Mouse (Mus musculus) megakaryocyte-erythroid progenitor cell, adult 5-6 weeks (primary cell): ENCODE measurements around the gene Lrrc75b. TPM values are rescaled to one million over a fixed set of nuclear protein-coding genes. Genes with fewer than 3 reads are reported as not detected.
"Not testable (repeated sequence)": the region's sequence is repeated elsewhere in the genome, so short reads cannot be mapped to it uniquely, and the experiment has no call there.

Source experiments
- ATAC-seq: replicated peaks from 2 replicates; pipeline ENCODE4 v1.8.0; 2016; ENCODE audit warnings: mild to moderate bottlenecking, inconsistent platforms; ENCODE audit not compliant: severe bottlenecking, poor library complexity, low FRiP score, low TSS enrichment
- total RNA-seq, 2 experiments: library from RNA; stranded (forward) in 1 of 2; stranded (reverse) in 1 of 2; fragments of 200-1000, 215-1000 nt in 1 of 2; fragments of >200 nt in 1 of 2; fragmentation: Nextera tagmentation in 1 of 2; gene quantifications; 2 replicates each; pipeline ENCODE4 v1.2.3; 2014 to 2017

Gene Lrrc75b
- total RNA-seq, 2 experiments from 2014 or later: not detected

DNA sequence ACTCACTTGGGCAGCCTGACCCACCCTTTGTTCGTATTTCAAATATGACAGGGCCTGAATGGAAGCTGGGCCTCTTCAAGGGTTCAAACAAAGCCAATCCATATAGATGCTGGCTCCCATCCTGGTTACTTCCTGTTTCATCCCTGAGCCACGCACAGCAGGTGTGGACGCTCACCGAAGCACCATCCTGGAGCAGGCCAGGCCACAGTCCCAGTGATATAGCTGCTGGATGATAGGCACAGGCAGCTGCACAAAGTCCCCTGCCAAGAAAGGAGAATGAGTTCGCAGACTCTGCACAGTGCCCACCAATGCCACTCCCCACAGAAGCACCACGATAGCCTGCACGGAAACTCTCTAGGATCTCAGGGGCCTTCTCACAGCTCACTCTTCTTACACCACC, 48.2 kb downstream of the Lrrc75b start:
- no peak for ATAC-seq

DNA sequence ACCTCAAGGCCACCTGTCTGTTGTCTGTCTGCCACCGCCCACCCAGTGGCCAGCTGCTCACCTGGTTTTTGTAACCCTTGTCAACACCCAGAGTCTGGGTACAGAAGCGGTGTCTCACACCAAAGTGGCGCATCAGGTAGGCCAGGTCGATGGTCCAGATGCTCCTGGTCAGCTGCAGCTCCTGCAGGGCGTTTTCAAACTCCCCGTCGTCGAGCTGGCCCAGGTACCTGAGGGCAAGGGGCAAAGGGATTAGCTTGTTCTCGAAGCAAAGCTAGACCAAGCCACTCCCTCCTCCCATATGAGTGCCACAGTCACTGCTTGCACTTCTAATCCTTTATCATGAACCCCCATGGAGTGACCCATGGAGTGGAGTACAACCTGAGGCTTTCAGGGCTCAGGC, 49.1 kb downstream of the Lrrc75b start:
- ATAC-seq: no peak

DNA sequence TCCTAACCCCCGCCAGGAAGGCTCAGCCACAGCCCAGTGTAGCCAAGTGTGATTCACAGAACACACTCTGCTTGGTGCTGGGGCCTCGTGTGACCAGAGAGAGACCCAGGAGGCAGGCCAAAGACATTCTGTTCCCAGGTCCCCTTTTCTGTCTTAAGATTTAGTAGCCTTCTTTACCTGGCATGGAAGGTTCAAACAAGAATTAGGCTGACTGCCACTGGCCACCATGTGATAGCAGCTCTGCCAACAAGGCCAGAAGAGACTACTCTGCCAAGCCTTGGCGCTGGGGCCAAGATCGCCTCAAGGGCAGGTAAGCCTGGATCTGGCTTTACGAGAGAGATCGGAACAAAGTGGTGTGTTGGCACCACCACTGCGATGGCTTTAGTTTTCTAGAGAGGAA, 49.7 kb downstream of the Lrrc75b start:
- no peak for ATAC-seq

DNA sequence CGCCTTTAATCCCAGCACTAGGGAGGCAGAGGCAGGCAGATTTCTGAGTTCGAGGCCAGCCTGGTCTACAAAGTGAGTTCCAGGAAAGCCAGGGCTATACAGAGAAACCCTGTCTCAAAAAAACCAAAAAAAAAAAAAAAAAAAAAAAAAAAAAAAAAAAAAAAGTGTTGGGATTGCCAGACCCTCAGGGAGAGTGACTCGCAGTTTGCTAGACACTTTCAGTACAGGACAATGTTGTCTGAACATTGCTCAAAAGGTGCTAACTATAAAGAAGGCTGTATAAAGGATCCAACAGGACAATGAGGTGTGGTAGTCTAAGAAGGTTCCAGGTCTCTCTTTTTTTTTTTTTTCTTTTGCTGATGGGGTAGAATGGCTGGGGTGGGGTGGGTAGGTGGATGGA, 54.2 kb downstream of the Lrrc75b start:
- not testable (repeated sequence) for ATAC-seq

DNA sequence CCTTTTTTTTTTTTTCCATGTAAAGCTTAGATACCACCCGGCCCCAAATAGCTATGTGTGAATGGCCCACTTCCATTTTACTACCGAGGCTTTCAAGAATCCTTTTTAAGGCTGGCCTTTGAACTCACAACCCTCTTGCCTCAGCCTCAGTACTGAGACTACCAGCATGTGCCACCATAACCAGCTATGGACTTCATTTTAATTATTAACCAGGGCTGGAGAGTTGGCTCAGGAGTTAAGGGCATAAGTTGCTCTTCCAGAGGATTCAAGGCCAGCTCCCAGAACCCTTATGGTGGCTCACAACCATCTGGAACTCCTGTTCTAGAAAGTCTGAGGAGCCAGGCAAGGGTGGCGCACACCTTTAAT, 55.0 kb downstream of the Lrrc75b start:
- ATAC-seq: no peak

DNA sequence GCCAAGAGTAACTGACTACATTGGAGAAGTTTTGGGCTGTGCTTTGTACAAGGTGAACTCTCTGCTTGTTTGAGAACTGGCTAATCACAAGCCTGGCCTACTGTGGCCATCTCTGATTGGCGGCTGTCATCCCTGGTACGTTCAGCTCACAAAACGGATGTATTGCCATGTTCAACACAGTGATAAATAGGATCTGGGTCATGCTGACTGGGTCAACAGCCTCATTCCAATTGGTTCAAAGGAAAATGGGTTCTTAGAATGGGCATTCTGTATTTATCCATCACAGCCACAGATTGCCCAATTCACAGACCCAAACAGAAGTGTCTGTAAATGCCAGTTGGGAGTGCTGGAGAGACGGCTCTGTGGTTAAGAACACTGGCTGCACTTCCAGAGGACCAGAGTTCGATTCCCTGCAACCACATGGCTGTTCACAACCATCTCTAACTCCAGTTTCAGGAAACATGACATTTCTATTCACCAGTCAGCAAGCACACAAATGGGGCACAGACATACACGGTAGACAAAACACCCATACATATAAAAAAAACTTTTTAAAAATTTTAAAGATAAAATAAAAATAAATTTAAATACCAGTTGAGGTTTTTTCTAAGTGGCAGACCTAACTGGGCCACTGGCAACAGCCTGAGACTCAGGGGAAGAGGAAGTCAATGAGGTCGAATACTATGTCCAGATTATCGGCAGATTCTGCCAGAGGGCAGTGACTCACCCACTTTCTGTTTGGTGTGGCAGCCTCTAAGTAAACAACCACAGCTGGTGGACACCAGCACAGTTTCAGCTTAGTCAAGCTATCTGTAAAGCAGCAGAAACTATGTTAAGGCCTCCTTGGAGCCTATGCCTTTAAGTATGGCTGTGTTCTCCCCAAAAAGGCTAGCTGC, 55.6 kb downstream of the Lrrc75b start:
- ATAC-seq: 0 out of 2 replicates have a peak, but pooled peaks have one; percentile 20

DNA sequence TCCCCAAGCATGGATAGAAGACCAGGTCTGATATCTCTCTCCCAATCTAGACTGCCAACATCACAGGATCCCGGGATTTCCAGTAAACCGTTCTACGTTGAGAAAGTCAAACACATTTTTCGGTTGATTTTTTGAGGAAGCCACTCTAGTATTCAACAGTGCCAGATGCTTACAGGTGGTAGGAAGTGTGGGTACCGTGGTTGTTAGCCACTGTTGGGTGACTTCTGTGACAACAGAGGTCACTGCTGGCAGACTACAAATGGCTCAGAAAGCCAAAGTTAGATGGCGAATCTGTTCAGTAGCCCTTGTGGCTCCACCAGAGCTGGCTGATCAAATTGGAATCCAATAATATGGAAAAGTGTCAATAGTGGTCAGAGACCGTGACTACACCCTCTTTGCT, 56.4 kb downstream of the Lrrc75b start:
- ATAC-seq: no peak

DNA sequence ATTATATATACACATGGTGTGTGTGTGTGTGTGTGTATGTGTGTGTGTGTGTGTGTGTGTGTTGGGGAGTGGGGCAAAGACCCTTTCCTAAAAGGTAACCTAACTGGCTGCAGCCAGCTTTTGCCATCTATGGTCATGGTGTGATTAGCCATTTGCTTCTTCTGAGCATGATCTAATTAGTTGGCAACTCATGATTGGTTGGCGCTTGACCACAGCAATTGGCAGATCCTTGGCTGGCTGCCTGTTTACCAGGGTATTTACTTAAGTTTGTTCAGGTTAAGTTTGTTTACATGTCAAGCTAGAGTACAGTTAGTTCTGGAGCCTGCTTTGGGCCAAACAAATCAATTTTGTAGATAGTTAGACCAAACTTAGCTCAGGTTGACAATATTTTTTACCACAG, 58.5 kb downstream of the Lrrc75b start:
- no peak for ATAC-seq

DNA sequence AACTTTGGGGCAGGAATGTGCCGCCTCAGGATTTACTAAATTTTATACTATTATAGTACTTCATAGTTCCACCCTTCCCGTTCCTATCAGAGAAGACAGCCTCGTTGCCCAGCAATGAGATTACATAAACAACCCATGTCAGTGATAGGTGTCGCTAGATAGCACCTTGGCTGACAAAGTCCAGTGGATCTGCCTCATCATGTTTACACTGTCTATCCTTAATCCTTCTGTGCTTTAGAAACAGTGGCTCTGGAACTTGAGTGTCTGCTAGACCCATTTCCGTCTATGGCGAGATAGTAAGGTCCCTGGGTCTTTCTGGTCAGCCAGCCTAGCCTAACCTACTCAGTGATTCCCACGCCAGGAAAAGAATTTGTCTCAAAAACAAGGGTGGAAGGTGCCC, 59.8 kb downstream of the Lrrc75b start:
- ATAC-seq: peak; percentile 89

Other genes starting within 250 kb of the Lrrc75b start
- 0.09 and 0.67 TPM in 2 replicates for gene Adora2a, start 243.5 kb downstream of the Lrrc75b start, total RNA-seq (2014; fragmentation: Nextera tagmentation)
- 0.28 and 0.88 TPM in 2 replicates for gene Adora2a, start 243.5 kb downstream of the Lrrc75b start, total RNA-seq (2017)
- gene Upb1, start 159.2 kb downstream of the Lrrc75b start, total RNA-seq (2014; fragmentation: Nextera tagmentation): not detected in 2 replicates
- 0.19 and 0.50 TPM in 2 replicates for gene Upb1, start 159.2 kb downstream of the Lrrc75b start, total RNA-seq (2017)
- 113 and 163 TPM in 2 replicates for gene Snrpd3, start 42.8 kb downstream of the Lrrc75b start, total RNA-seq (2014; fragmentation: Nextera tagmentation)
- gene Snrpd3, start 42.8 kb downstream of the Lrrc75b start, total RNA-seq (2017): 74.2 and 142 TPM in 2 replicates
- gene Gucd1, start 42.4 kb downstream of the Lrrc75b start, total RNA-seq (2014; fragmentation: Nextera tagmentation): 13.9 and 18.9 TPM in 2 replicates
- 14.8 and 19.3 TPM in 2 replicates for gene Gucd1, start 42.4 kb downstream of the Lrrc75b start, total RNA-seq (2017)
- gene Ggt1, start 1.3 kb upstream of the Lrrc75b start, total RNA-seq (2014; fragmentation: Nextera tagmentation): 3.3 TPM in 1 of 2 replicates, not detected in the other
- gene Ggt1, start 1.3 kb upstream of the Lrrc75b start, total RNA-seq (2017): not detected in 2 replicates
- gene Ggt5, start 29.0 kb upstream of the Lrrc75b start, total RNA-seq (2014; fragmentation: Nextera tagmentation): 0.52 and 0.67 TPM in 2 replicates
- gene Ggt5, start 29.0 kb upstream of the Lrrc75b start, total RNA-seq (2017): 0.70 and 2.7 TPM in 2 replicates
- gene Susd2, start 83.7 kb upstream of the Lrrc75b start, total RNA-seq (2014; fragmentation: Nextera tagmentation): 2.3 and 4.8 TPM in 2 replicates
- 0.69 and 0.94 TPM in 2 replicates for gene Susd2, start 83.7 kb upstream of the Lrrc75b start, total RNA-seq (2017)
- gene Cabin1, start 204.0 kb upstream of the Lrrc75b start, total RNA-seq (2014; fragmentation: Nextera tagmentation): 71.3 and 96.2 TPM in 2 replicates
- gene Cabin1, start 204.0 kb upstream of the Lrrc75b start, total RNA-seq (2017): 25.5 and 33.5 TPM in 2 replicates
- gene Ddt, start 213.1 kb upstream of the Lrrc75b start, total RNA-seq (2014; fragmentation: Nextera tagmentation): 41.3 and 45.6 TPM in 2 replicates
- 39.1 and 49.7 TPM in 2 replicates for gene Ddt, start 213.1 kb upstream of the Lrrc75b start, total RNA-seq (2017)
- not detected in 2 replicates for gene Gm20441, start 220.6 kb upstream of the Lrrc75b start, total RNA-seq (2014; fragmentation: Nextera tagmentation)
- not detected in 2 replicates for gene Gm20441, start 220.6 kb upstream of the Lrrc75b start, total RNA-seq (2017)
- gene Gstt3, start 221.1 kb upstream of the Lrrc75b start, total RNA-seq (2014; fragmentation: Nextera tagmentation): 2.0 and 2.7 TPM in 2 replicates
- 3.0 TPM in 1 of 2 replicates, not detected in the other for gene Gstt3, start 221.1 kb upstream of the Lrrc75b start, total RNA-seq (2017)
- gene Gstt1, start 238.3 kb upstream of the Lrrc75b start, total RNA-seq (2014; fragmentation: Nextera tagmentation): 0.49 and 2.5 TPM in 2 replicates
- gene Gstt1, start 238.3 kb upstream of the Lrrc75b start, total RNA-seq (2017): 1.4 and 2.1 TPM in 2 replicates